Mouse (Mus musculus) mammary gland, adult 2 months (tissue): Measurements from ENCODE around the gene Capn5. TPM values are rescaled to one million over a fixed set of nuclear protein-coding genes. Genes with fewer than 3 reads are reported as not detected.

Experiments
- polyA plus RNA-seq: library from polyadenylated mRNA; depleted of rRNA; stranded (reverse); fragments of >200 nt; gene quantifications from 2 replicates; pipeline ENCODE4 v1.2.3, GENCODE M21; 2012; ENCODE audit warnings: low replicate concordance; rRNA removed

Capn5 gene
- polyA plus RNA-seq = 29.0 and 29.5 TPM in 2 replicates

GRCm38 (mm10) chr7:98177929-98178559 is at the start of gene Capn5:
Gene Capn5 (minus strand): TSS chr7:98178274.

GRCm38 (mm10) chr7:98199381-98199780 is 21.3 kb upstream of the Capn5 start, which contains the start of gene B3gnt6:
Gene B3gnt6 (minus strand): TSS chr7:98199481.

DNA sequence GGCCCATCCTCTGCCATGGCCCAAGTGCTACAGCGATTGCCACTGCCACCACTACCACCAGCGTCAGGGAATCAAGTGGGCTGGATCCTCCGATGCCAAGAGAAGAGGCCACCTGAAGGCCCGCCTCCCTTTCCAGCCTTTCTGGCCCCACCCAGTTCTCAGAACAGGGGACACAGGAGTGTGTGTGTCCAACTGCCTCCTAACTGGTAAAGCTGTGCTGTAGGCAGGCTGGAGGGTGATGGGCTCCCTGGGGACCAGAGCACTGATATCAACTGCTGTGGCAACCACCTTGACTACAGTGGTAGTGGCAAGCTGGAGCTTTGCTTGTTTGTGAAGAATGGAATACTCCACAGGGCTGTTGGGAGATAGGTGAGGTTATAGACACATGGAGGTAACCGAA is 32.7 kb downstream of the Capn5 start, which contains the start of gene Omp:
Omp (minus strand) TSS at position 101 of the 400 bp plus-strand sequence.

DNA sequence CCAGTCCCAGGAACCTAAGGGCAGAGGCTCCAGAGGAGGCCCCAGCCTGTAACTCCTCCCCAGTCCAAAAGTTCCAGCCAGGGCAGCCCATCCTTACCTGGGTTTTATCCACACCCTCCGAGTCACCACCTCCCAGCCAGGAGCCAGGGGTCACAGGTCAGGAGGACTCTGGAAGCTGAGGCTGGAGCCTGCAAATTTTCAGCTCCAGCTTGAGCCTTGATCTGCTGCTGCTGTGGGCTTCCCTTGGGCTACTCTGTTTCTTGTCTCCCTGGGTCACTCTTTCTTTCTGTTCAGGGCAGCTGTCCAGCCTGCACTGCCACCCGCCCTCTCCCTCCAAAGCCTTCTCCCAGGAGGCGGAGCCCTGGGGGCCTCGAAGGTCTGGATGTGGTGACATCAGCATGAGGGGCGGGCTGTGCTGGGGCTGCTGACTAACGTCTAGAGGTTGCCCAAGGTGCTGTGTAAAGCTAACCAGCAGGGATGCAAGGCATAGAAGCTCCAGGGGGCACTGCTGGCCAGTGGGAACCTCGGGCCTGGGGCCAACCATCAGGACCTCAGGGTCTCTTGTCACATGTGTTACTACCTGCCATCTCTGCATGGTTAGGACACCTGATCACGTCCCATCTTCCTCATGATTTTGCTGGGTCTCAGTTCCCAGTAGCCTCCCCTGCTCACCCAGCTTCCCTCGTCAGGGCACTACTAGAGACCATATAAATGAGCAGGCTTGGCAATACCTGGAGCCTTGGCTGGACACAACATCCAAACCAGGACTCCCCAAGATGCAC is 58.7 kb downstream of the Capn5 start, which contains the start of gene Myo7a:
Myo7a (minus strand) TSS at position 346 of the 782 bp plus-strand sequence.

Other genes with a start within 250 kb of the Capn5 start
- gene Myo7a, start 58.8 kb downstream of the Capn5 start, polyA plus RNA-seq = 19.6 and 23.6 TPM in 2 replicates
- gene Omp, start 32.8 kb downstream of the Capn5 start, polyA plus RNA-seq = 0.56 and 0.65 TPM in 2 replicates
- gene B3gnt6, start 21.2 kb upstream of the Capn5 start, polyA plus RNA-seq = 0.22 and 0.82 TPM in 2 replicates
- 3.6 and 5.2 TPM in 2 replicates for gene Acer3, start 142.9 kb upstream of the Capn5 start, polyA plus RNA-seq
- gene Tsku, start 183.1 kb upstream of the Capn5 start, polyA plus RNA-seq = 23.6 and 26.0 TPM in 2 replicates